In the genomic region with DNA sequence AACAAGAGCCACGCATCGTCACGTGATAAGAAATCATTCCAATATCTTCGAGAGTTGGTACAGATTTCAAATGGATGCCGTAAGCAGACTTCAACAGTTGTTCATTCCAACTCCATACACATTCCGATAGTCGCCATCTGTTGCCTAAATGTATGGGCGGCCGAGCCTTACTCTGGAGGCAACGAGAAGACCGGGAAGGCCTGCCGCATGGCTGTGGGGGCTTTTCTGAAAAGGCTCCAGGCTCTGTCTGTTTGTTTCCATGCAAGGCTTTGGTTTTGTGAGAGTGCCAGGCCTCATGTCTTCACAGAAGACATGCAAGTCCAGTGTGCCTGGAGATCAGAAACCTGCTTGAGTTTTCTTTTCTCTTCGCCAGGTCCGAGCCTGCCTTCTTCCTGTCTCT, we compare ENCODE assay signal across 17 mouse cellular contexts. TPM values are rescaled to one million over a fixed set of nuclear protein-coding genes. Genes with fewer than 3 reads are reported as not detected.
A peak's percentile ranks its signal among the peaks of the same experiment; 100 is the strongest.
DNase-seq lines count a peak whose midpoint lies in the region; TF ChIP-seq lines count a peak whose summit lies in the region.
"Had no signal": no experiment of that assay in that cellular context is flagged by ENCODE, and none has a peak within 500 bp of the region (broad histone marks: within the 10 kb centered on the region; RNA-seq: fewer than 3 reads in every experiment).

No protein-coding gene starts in this region.

- H3K36me3 ChIP-seq in hindbrain, embryonic 10.5 days = no peaks in the 10 kb centered on the region
- H3K36me3 ChIP-seq: G1E; limb, embryonic 15.5 days; midbrain, embryonic 13.5 days had no signal

- no peak for TF ChIP-seq POLR2A in lung, adult 2 months (IDR thresholded peaks at IDR 0.05; ENCODE audit: borderline replicate concordance, extremely low read depth, low read depth, low read length)

- TF ChIP-seq CTCF in lung, adult 2 months (IDR thresholded peaks at IDR 0.05; ENCODE audit: insufficient read depth, low read length) = no peak

- no peak overlapping the region for H3K27ac ChIP-seq in hindbrain, embryonic 10.5 days
- H3K27ac ChIP-seq: hindbrain, embryonic 14.5 days; limb, embryonic 15.5 days; macrophage; midbrain, embryonic 13.5 days had no signal

- DNase-seq in layer of hippocampus, adult 18-20 months (ENCODE audit: low spot score in 2 of 2) = peak; percentile 47 to 57
- no peak for DNase-seq in layer of hippocampus, adult 9-10 months (ENCODE audit: low spot score)
- peak; percentile 33 to 39 for DNase-seq in frontal cortex, postnatal 14 days (ENCODE audit: low spot score in 2 of 2)
- DNase-seq in left cerebral cortex, postnatal 10 days (ENCODE audit: extremely low spot score in 1 of 2, low spot score in 2 of 2) = peak; percentile 38 to 50
- DNase-seq in right cerebral cortex, postnatal 36 days (ENCODE audit: low spot score in 2 of 2) = peak; percentile 68 to 72
- no peak for DNase-seq in lung, adult 2 months
- no peak for DNase-seq in hindbrain, embryonic 10.5 days (ENCODE audit: low spot score)
- DNase-seq: adrenal gland, adult 8-10 months; cerebellum, postnatal 14 days; kidney, adult 11 months; kidney, postnatal 14 days; lung, adult 18-20 months had no signal

- H3K27me3 ChIP-seq in hindbrain, embryonic 10.5 days (ENCODE audit: insufficient read depth, poor library complexity, severe bottlenecking) = no peaks in the 10 kb centered on the region
- H3K27me3 ChIP-seq: limb, embryonic 15.5 days; midbrain, embryonic 13.5 days had no signal

- intact Hi-C loops in left cerebral cortex, postnatal 10 days (cut with DNase I) = no loop called here

- WGBS in lung, adult 2 months = 91% methylated on average over 14 of the region's 14 CpGs
- 95% methylated on average over 14 of the region's 14 CpGs for WGBS in hindbrain, embryonic 10.5 days

- H3K9me3 ChIP-seq in hindbrain, embryonic 10.5 days = no peaks in the 10 kb centered on the region
- H3K9me3 ChIP-seq: G1E; limb, embryonic 15.5 days; midbrain, embryonic 13.5 days had no signal

- H3K4me3 ChIP-seq in lung, adult 2 months (replicated peaks; ENCODE audit: extremely low read depth, low read depth, low read length) = no peak overlapping the region
- no peak overlapping the region for H3K4me3 ChIP-seq in hindbrain, embryonic 10.5 days
- H3K4me3 ChIP-seq: limb, embryonic 15.5 days; midbrain, embryonic 13.5 days had no signal

- no peaks in the 10 kb centered on the region; the same call in 1 of the 2 replicates for H3K4me1 ChIP-seq in lung, adult 2 months (ENCODE audit: control insufficient read depth, insufficient read depth, low read length)
- H3K4me1 ChIP-seq in hindbrain, embryonic 10.5 days (replicated peaks) = no peaks in the 10 kb centered on the region
- H3K4me1 ChIP-seq: limb, embryonic 15.5 days; midbrain, embryonic 13.5 days had no signal

RNA-seq across cellular contexts. Expression of a gene that starts 28.6 kb away (rescaled TPM):
- 100 to 1,000 TPM; 136 to 152 TPM for total RNA-seq in layer of hippocampus, adult 18-20 months (2021)
- 100 to 1,000 TPM; 136 to 140 TPM for total RNA-seq in left cerebral cortex, postnatal 10 days (2021)
- polyA plus RNA-seq in lung, adult 2 months (2012; rRNA removed) = 6.0 and 7.6 TPM in 2 replicates
- 13.3 and 20.6 TPM in 2 replicates for polyA plus RNA-seq in hindbrain, embryonic 10.5 days (2016; fragmentation: Nextera tagmentation; extraction: Ambion mirVana)
- polyA plus RNA-seq: G1E, macrophage had no signal

Comparison
In these comparisons a context has a peak if more than half of its experiments do, and no peak if none do; other contexts are left out.
1. DNase-seq: peak in layer of hippocampus, adult 18-20 months (2 of 2), frontal cortex, postnatal 14 days (2 of 2), left cerebral cortex, postnatal 10 days (2 of 2) and right cerebral cortex, postnatal 36 days (2 of 2); none in layer of hippocampus, adult 9-10 months (single experiment), lung, adult 2 months (single experiment) and hindbrain, embryonic 10.5 days (single experiment).